Mouse (Mus musculus) embryonic facial prominence, embryonic 10.5 days (tissue): Measurements from ENCODE around the gene Lysmd3. TPM values are rescaled to one million over a fixed set of nuclear protein-coding genes. Genes with fewer than 3 reads are reported as not detected.
"Not testable (repeated sequence)": the region's sequence is repeated elsewhere in the genome, so short reads cannot be mapped to it uniquely, and the experiment has no call there.

Experiments
- DNase-seq: peaks from one replicate; pipeline ENCODE4 v3.0.0-alpha.2; 2017; ENCODE audit warnings: low spot score
- H3K27ac ChIP-seq: fragments of 300-500 bp; sonication (generic); replicated peaks from 2 replicates; pipeline ENCODE4 v1.5.1; 2016; ENCODE audit warnings: mild to moderate bottlenecking
- H3K27me3 ChIP-seq: fragments of 300-500 bp; sonication (generic); replicated peaks from 2 replicates; pipeline ENCODE4 v1.6.1; 2016; ENCODE audit warnings: low read depth, mild to moderate bottlenecking; ENCODE audit not compliant: poor library complexity, severe bottlenecking
- H3K36me3 ChIP-seq: fragments of 300-500 bp; sonication (generic); replicated peaks from 2 replicates; pipeline ENCODE4 v1.6.1; 2016; ENCODE audit warnings: mild to moderate bottlenecking, moderate library complexity
- H3K4me1 ChIP-seq: fragments of 300-500 bp; sonication (generic); 2 replicates; pipeline ENCODE4 v1.6.1; 2016
- H3K4me3 ChIP-seq: fragments of 300-500 bp; sonication (generic); 2 replicates; pipeline ENCODE4 v1.5.1; 2016; ENCODE audit warnings: mild to moderate bottlenecking, moderate library complexity
- H3K9me3 ChIP-seq: fragments of 300-500 bp; sonication (generic); 2 replicates; pipeline ENCODE4 v1.6.1; 2016; ENCODE audit warnings: mild to moderate bottlenecking
- WGBS: fragments of 180-500 bp; shearing (Covaris S2); methylation state at CpG from one replicate; pipeline ENCODE4 v1.1.7; 2016; 5-methylcytosine and 5-hydroxymethylcytosine counted together
- polyA plus RNA-seq: library from polyadenylated mRNA; unstranded; fragments of >200 nt; fragmentation: Nextera tagmentation; extraction: Ambion mirVana; gene quantifications from 2 replicates; pipeline ENCODE4 v1.2.1, GENCODE M21; 2016

Gene Lysmd3
- polyA plus RNA-seq, 1 experiment from 2014 or later: 20.7 TPM

DNA sequence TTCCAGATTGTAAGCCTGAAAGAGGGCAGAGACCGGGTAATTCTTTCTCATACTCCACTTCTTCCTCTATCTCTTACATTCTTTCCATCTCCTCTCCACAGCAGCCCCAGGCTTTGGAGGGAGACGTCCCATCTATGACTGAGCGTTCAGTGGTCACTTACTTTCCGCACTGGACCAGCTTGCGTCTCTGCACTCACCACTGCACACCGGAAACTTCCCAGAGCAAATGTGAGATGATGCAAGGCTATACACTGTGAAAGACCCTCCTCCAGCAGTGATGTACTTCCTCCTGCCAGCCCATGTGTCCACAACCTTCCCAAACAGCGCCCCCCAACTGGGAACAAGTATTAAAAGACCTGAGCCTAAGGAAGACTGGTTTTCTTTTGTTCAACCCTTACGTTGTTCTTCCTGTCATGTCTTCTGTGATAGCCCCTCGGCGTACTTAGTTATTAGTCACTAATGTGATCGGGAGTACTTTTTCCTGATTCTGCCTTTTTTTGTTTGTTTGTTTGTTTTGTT is 13.4 kb upstream of the Lysmd3 start:
- Histone ChIP-seq H3K9me3 (no peaks in the 10 kb centered on the region), H3K36me3 (no peaks in the 10 kb centered on the region), H3K4me1 (peaks cover 21% of the 10 kb centered on the region), H3K27ac (no peak overlapping the region), H3K4me3 (no peak overlapping the region), H3K27me3 (no peaks in the 10 kb centered on the region)
- no peak for DNase-seq
- WGBS: 91% methylated on average over 11 of the region's 11 CpGs

DNA sequence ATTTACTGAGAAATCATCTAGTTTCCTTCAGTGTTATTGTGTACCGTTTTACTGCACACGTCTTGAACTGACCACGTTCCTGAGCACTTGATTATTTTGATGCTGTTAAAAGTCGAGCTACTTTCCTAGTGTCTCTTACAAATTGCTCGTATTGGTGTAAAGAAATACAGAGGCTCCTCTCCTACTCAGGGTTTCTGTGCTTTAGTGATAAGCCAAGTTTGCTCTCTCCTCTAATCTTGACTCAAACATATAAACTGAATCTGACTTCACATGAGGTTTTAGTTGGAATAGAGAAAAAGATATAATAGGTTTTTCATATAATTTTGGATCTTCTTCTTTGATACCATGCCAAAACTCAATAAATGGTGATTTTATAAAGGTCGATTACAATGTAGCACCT is 11.1 kb upstream of the Lysmd3 start:
- Histone ChIP-seq H3K27me3 (no peaks in the 10 kb centered on the region), H3K27ac (no peak overlapping the region), H3K4me1 (peaks cover 8% of the 10 kb centered on the region), H3K4me3 (no peak overlapping the region), H3K9me3 (no peaks in the 10 kb centered on the region), H3K36me3 (no peaks in the 10 kb centered on the region)
- whole genome bisulfite sequencing: 89% methylated on average over 6 of the region's 6 CpGs
- DNase-seq: no peak

DNA sequence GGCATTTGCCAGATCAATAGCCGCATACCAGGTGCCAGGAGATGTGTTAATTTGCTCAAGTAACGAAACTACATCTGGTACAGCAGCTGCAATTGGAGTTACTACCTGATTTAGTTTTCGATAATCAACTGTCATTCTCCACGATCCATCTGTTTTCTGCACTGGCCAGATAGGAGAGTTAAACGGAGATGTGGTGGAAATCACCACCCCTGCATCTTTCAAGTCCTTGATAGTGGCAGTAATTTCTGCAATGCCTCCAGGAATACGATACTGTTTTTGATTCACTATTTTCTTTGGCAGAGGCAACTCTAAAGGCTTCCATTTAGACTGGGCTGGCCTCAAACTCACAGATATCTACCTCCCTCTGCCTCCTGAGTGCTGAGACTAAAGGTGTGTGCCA is 7.1 kb upstream of the Lysmd3 start:
- not testable (repeated sequence) for DNase-seq, H3K9me3 ChIP-seq, H3K4me1 ChIP-seq, H3K36me3 ChIP-seq, H3K4me3 ChIP-seq, H3K27ac ChIP-seq, H3K27me3 ChIP-seq
- 78% methylated on average over 5 of the region's 6 CpGs for WGBS

DNA sequence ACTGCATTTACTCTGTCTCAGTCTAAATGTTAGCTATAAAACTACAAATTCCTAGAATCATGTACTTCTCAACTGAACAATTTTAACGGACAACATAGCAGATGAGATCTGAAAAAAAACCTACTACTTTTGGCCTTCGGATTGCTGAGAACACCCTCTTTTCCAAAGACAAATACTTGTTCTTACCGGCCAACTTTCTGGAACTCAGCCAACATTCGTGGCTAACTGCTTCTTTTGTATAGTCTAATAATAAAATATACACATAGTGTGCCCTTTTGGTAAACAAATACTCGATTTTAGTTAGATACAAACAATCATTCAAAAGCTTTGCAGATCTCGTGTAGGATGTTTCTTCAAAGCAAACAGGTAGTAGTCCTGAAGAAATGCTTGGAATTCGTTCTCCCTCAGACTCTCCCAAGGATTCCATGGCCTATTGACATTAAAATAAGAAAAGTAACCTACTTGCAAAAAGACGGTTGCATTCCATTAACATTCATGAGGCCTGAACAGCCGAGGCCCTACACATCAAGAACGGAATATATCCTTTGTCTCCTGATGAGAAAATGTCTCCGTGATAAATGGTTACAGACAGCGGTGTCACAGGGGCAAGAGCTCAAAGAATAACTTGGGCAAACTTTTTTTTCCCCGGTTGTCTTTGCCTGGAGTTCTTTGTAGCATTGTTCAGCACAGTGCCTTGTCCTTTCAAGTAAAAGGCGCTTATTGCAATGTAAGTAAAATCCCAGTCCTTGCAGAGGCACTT is 1.2 kb upstream of the Lysmd3 start:
- WGBS: 25% methylated on average over 14 of the region's 14 CpGs
- peak overlapping the region; percentile 90 for H3K27ac ChIP-seq
- no peaks in the 10 kb centered on the region for H3K9me3 ChIP-seq
- peak overlapping the region; percentile 84 for H3K4me3 ChIP-seq
- peak; percentile 25 for DNase-seq
- H3K27me3 ChIP-seq: no peaks in the 10 kb centered on the region
- H3K36me3 ChIP-seq: peaks cover 5% of the 10 kb centered on the region; the same call in 1 of the 2 replicates
- H3K4me1 ChIP-seq: peaks cover 18% of the 10 kb centered on the region

DNA sequence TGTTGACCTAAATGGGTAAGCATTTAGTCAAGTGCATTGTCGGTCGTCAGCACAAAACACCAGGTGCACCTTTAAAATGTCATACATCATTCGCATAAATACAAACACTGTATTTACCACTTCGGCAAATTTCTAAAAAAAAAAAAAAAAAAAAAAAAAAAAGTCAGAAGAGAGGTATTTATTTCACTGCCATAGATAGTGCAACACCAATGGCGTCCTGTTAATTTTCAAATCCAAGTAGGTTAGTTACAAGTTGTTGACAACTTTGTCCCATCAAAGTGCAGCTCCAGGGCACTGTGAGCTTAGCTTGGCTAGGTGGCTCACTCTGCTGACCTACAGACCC is 484 bp upstream of the Lysmd3 start:
- H3K9me3 ChIP-seq: no peaks in the 10 kb centered on the region
- peaks cover 18% of the 10 kb centered on the region for H3K4me1 ChIP-seq
- no peaks in the 10 kb centered on the region for H3K27me3 ChIP-seq
- H3K36me3 ChIP-seq: peaks cover 10% of the 10 kb centered on the region
- DNase-seq: no peak
- H3K4me3 ChIP-seq: peak overlapping the region; percentile 84
- H3K27ac ChIP-seq: peak overlapping the region; percentile 90
- WGBS: 18% methylated on average over 5 of the region's 5 CpGs

DNA sequence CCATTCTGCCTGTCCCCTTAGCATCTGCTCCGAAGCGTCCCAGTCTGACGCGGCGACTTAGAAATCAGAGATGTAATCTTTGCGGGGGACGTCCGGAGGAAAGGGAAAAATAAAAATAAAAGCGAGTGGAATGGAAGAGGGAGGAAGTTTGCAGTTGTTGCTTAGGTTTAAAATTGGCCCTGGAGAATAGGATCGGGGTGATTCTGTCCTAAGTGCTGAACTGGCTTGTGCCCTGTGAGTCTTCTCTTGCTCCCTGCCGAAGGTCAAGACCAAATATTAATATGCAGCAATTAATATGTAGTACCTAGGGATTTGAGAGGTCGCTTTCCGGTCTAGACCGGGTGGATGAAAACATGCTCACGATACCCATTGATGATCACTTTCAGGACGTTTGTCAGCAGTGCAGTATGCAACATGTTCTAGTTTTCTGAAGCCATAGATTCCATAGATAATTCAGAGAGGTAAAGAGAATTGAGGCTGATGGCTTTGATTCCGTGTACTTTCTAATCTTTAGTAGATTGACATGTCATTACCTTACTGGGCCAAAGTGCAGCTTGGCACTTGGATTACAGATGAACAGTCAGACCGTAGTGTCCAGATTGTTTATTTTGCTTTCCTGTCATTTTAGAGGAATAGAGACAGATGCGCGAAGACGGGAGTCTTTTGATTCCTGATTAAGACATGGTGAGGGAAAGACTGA is 740 bp downstream of the Lysmd3 start:
- 15% methylated on average over 21 of the region's 21 CpGs for WGBS
- H3K4me1 ChIP-seq: peaks cover 18% of the 10 kb centered on the region
- H3K36me3 ChIP-seq: peaks cover 10% of the 10 kb centered on the region
- H3K9me3 ChIP-seq: no peaks in the 10 kb centered on the region
- no peaks in the 10 kb centered on the region for H3K27me3 ChIP-seq
- DNase-seq: no peak
- H3K27ac ChIP-seq: peak overlapping the region; percentile 90
- H3K4me3 ChIP-seq: peak overlapping the region; percentile 84

DNA sequence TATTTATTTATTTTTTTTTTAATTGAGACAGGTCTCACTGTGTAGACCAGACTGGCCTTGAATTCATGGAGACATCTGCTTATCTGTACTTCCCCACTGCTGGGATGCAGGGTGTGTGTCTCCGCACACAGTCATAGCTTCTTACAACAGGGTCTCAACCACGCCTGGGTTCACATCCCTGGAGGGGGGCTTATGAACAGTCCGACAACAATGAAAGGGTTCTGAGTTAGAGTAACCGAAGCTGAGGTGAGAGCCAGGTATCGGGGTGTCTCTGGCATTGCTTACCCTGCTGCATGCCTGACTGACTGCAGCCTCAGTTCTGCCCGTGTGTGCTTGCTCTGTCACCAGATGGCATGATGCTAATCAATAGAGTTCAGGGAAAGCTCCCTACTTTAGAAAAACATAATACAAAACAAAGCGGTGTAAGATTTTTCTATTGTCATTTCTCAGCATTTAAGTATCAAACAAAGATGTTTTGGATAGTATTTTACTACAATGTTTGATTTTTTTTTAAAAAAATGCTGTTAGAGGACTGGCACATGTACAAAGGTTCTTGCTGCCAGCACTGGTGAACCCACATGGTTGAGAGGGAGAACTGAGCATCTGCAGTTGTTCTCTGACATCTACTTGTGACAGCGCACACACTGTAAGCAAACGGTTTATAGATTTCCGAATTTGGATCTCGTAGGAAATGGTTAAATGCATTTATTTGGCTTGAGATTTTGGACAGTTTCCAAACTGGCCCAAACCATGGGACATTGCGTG is 6.3 kb downstream of the Lysmd3 start:
- 91% methylated on average over 12 of the region's 12 CpGs for WGBS
- H3K9me3 ChIP-seq: no peaks in the 10 kb centered on the region
- no peak for DNase-seq
- peaks cover 58% of the 10 kb centered on the region for H3K36me3 ChIP-seq
- H3K4me3 ChIP-seq: no peak overlapping the region
- H3K27me3 ChIP-seq: no peaks in the 10 kb centered on the region
- peaks cover 3% of the 10 kb centered on the region for H3K4me1 ChIP-seq
- H3K27ac ChIP-seq: no peak overlapping the region

DNA sequence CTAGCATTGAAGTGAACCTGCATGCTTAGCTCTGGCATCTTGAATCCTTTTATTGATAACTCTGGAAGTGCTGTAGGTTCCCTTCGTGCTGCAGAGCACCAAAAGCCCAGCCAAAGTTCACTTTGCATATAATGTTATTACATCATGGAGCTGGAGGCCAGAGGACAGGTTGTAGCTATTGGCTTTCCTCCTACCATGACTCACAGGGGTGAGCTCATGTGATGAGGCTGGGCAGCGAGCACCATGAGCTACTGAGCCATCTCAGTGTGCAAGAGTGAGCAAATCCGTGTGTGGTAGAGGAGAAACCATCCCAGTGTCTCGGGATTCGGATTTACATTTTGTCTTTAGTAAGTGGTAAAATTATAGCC is 6.9 kb downstream of the Lysmd3 start:
- DNase-seq: no peak
- H3K4me3 ChIP-seq: no peak overlapping the region
- no peaks in the 10 kb centered on the region for H3K4me1 ChIP-seq
- H3K27ac ChIP-seq: no peak overlapping the region
- no peaks in the 10 kb centered on the region for H3K9me3 ChIP-seq
- 91% methylated on average over 5 of the region's 5 CpGs for WGBS
- no peaks in the 10 kb centered on the region for H3K27me3 ChIP-seq
- H3K36me3 ChIP-seq: peaks cover 64% of the 10 kb centered on the region

DNA sequence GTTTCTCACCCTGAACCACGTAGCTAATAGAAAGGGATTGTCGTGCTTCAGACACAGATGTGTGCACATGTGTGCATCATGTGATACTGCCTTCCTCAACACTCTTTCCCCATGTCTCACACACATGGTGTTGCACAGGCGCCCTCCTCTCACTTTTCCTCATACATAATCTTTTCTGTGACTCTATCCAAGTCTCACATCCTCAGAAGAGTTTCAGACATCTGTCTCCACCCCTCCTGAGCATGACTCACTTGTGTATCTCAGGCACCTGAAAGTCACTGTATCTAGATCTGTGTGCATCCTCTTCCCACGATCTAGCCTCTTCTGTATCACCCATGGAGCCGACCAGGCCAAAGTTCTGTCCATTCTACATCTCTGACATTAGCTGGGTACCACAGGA is 10.2 kb downstream of the Lysmd3 start:
- no peaks in the 10 kb centered on the region for H3K27me3 ChIP-seq
- H3K9me3 ChIP-seq: no peaks in the 10 kb centered on the region
- H3K4me3 ChIP-seq: no peak overlapping the region
- 89% methylated on average over 5 of the region's 5 CpGs for WGBS
- H3K4me1 ChIP-seq: no peaks in the 10 kb centered on the region
- no peak for DNase-seq
- no peak overlapping the region for H3K27ac ChIP-seq
- H3K36me3 ChIP-seq: peaks cover 71% of the 10 kb centered on the region

DNA sequence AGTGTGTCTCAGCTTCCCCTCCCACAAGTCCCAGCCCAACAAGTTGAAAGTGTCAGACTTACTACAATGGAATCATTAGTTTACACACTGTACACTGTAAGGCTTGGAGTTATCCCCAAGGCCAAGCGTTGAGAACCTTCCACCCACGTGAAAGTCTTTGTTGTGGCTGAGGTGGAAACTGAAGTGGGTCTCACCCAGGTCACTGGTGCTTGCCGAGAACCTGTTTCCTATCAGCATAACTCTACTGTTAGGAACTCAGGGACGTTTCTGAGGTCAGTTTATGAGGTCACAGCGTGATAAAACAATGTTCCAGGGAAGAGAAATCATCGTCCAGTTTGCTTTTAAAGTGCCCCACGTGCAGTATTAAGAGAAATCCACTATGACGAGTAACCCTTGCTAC is 17.9 kb downstream of the Lysmd3 start:
- Histone ChIP-seq H3K27ac (no peak overlapping the region), H3K4me1 (no peaks in the 10 kb centered on the region), H3K9me3 (no peaks in the 10 kb centered on the region), H3K36me3 (peaks cover 59% of the 10 kb centered on the region), H3K4me3 (no peak overlapping the region), H3K27me3 (no peaks in the 10 kb centered on the region)
- WGBS: 88% methylated on average over 8 of the region's 8 CpGs
- no peak for DNase-seq

DNA sequence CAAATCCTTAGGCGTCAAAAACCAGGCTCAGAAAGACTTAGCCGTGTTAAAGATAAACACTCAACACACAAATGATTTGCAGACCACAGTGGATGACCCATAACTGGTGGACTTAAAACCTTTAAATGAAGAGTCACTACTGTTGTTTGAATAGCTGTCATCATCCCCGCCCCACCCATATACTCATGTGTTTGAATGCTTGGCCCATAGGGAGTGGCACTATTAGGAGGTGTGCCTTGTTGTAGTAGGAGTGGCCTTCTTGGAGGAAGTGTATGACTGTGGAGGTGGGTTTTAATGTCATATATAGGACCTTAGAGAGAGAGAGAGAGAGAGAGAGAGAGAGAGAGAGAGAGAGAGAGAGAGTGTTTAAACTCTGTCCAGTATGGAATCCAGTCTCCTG is 25.6 kb downstream of the Lysmd3 start:
- Histone ChIP-seq H3K27me3 (no peaks in the 10 kb centered on the region), H3K27ac (no peak overlapping the region), H3K4me3 (no peak overlapping the region), H3K36me3 (peaks cover 21% of the 10 kb centered on the region), H3K9me3 (no peaks in the 10 kb centered on the region), H3K4me1 (no peaks in the 10 kb centered on the region)
- 88% methylated on average over 3 of the region's 3 CpGs for WGBS
- DNase-seq: no peak

DNA sequence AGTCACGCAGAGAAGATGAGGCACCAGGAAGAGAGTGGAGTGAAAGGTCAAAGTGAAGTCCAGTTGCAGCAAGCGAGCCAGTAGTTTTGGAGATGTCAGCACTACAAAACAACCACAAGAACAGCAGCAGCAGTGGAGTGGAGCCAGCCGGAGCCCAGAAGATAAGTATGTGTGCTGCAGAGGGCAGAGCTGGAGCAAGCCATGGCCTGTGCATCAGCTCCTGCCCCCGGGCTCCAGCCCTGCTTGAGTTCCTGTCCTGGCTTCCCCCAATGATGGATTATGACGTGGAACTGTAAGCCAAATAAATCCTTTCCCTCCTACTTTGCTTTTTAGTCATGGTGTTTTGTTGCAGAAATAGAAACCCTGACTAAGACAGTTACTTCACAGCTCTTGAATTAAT is 26.8 kb downstream of the Lysmd3 start:
- no peak for DNase-seq
- H3K4me1 ChIP-seq: no peaks in the 10 kb centered on the region
- H3K4me3 ChIP-seq: no peak overlapping the region
- no peak overlapping the region for H3K27ac ChIP-seq
- no peaks in the 10 kb centered on the region for H3K9me3 ChIP-seq
- WGBS: 84% methylated on average over 5 of the region's 5 CpGs
- H3K36me3 ChIP-seq: peaks cover 26% of the 10 kb centered on the region
- no peaks in the 10 kb centered on the region for H3K27me3 ChIP-seq
